Mouse (Mus musculus) granulocyte monocyte progenitor cell, adult 5-6 weeks (primary cell): Measurements from ENCODE around the gene Dync1h1. TPM values are rescaled to one million over a fixed set of nuclear protein-coding genes. Genes with fewer than 3 reads are reported as not detected.

Experiments
- ATAC-seq: replicated peaks from 2 replicates; pipeline ENCODE4 v1.8.0; 2016; ENCODE audit warnings: mild to moderate bottlenecking, moderate TSS enrichment, inconsistent platforms; ENCODE audit not compliant: poor library complexity, severe bottlenecking
- total RNA-seq, 2 experiments: library from RNA; stranded (forward) in 1 of 2; stranded (reverse) in 1 of 2; fragments of 200-712, 200-1000 nt in 1 of 2; fragments of >200 nt in 1 of 2; fragmentation: Nextera tagmentation in 1 of 2; gene quantifications; 2 replicates each; pipeline ENCODE4 v1.2.3; 2014 to 2017

Dync1h1 gene
- total RNA-seq, 2 experiments from 2014 or later, result 67.0 to 161 TPM

DNA sequence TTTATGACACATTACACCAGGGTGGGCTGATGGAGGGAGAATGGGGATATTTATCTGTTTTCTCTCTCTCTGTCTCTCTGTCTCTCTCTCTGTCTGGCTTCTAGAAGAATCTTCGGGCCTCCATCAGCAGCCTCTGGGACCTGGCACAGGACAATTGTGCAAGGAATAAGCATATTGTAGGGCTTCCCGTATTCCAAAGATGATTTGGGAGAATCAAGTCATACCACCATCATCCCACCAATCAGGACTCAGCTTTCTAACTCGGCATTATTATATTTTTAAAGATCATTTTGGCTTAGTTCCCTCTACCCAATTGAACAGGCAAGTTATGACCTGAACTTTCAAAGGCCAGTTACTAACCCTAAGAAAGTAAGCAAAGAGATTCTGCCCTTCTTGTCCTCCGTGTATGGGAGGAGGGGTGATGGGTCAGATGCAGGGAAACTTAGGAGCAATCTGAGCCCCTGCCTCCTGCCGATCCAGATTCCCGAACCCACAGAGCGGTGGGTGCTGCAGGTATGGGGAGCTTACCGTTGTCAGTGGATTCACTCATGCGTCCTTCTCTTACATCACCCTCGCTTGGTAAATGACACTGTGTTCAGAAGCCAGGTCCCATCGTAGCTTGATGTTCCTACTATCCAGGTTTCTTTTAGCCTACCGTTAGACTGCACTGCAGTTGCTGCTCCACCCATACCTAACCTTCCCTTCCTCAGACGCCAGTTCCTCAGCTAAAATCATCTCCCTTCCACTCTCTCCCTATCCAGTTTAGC, 844 bp upstream of the Dync1h1 start:
- ATAC-seq, result no peak

DNA sequence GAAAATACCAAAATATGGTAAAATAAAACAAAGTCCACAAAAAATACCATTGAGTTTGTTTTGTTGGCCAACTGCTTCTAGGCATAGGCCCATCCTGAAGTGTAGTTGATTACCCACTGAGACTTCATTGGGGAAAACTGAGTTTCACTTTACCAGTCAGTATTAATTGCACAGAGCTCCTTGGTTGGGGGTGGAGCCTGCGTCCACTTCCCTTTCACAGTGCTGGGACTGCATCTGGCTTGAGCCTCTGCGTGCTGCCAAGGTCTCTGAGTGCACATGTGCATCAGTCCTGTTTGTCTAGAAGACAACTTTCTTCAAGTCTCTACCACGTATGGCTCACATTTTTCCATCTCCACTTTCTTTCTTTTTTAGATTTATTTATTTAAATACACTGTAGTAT, 4.9 kb downstream of the Dync1h1 start:
- peak; percentile 62 for ATAC-seq

GRCm38 (mm10) chr12:110606676-110607075, 5.4 kb downstream of the Dync1h1 start:
- ATAC-seq, result no peak

GRCm38 (mm10) chr12:110608460-110609152, 7.4 kb downstream of the Dync1h1 start:
- peak; percentile 89 for ATAC-seq

- no peak for ATAC-seq
Measured at GRCm38 (mm10) chr12:110609153-110609497, 7.9 kb downstream of the Dync1h1 start.

GRCm38 (mm10) chr12:110610713-110611112, 9.5 kb downstream of the Dync1h1 start:
- no peak for ATAC-seq

- no peak for ATAC-seq
Measured at GRCm38 (mm10) chr12:110630056-110630455, 28.8 kb downstream of the Dync1h1 start.

- ATAC-seq, result no peak
Measured at GRCm38 (mm10) chr12:110636293-110636692, 35.0 kb downstream of the Dync1h1 start.

DNA sequence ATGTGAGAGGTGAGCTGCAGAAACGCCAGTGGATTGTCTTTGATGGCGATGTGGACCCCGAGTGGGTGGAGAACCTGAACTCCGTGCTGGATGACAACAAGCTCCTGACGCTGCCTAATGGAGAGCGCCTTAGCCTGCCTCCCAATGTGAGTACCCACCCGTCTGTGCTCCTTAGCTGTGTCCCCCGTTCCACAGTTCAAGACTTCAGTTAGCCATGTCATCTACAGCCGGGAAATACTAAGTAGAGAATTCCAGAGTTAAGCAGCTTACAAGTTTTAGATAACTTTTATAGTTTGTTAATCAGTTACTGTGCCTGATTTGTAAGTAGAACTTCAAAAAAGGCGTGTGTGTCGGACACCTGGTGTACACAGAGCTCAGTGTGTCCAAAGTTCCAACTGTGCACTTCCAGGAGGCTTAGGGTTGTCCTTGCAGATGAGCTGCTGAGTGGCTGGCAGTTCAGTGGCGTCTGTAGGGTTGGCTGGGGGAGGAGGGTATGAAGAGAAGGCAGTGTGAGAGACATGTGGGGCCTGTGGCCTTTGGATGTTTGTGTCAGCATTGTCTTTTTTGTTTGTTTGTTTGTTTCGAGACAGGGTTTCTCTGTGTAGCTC, 36.4 kb downstream of the Dync1h1 start:
- ATAC-seq, result no peak

DNA sequence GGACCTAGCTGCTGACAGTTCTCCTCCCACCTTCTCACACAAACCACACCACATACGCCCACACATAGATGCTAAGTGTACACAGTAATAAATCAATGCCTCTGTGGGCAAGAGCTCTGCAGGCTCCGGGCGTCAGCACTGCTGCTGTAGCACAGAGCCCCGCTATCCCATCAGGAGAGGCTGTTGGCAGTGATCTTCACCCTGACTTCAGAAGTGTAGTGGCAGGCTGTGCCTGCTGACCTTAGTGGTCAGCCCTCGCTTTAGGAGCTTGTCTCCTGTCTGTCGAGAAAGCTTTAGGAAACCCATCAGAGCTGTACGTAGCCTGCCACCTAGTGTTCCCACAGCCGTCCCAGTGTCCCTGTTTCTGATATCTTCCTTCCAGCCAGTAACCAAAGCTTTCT, 49.0 kb downstream of the Dync1h1 start:
- ATAC-seq, result no peak

GRCm38 (mm10) chr12:110651464-110651863, 50.2 kb downstream of the Dync1h1 start:
- no peak for ATAC-seq

- no peak for ATAC-seq
Measured at GRCm38 (mm10) chr12:110661746-110662145, 60.5 kb downstream of the Dync1h1 start.

DNA sequence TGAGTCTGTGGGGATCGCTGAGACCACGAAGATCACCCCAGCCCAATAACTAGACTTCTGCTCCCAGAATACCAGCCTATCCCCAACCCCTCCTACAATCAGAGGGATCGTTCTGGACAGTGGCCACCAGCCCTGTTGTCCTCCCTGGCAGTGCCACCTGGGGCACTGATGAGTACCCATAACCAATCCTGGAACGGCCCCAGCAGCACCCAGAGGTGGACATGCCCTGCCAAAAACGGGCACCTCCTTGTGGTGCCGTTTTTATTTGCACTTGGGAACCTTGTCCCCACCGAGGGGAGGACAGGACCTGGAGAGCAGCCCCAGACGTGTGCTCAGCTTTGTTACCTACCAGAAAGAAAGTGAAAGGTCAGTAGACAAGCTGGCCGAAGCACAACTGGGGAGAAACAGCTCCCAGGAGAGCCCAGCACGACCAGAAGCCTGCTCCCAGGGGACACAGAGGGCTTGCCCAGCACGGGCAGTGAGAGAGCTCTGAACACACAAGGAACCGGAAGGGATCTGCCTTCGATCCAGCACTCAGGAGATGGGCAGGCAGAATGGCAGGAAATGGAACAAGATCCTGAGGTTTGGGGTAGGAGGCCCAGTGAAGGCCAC, 66.3 kb downstream of the Dync1h1 start:
- ATAC-seq, result no peak

- peak; percentile 46 for ATAC-seq
Measured at GRCm38 (mm10) chr12:110674243-110674642, 73.0 kb downstream of the Dync1h1 start.

DNA sequence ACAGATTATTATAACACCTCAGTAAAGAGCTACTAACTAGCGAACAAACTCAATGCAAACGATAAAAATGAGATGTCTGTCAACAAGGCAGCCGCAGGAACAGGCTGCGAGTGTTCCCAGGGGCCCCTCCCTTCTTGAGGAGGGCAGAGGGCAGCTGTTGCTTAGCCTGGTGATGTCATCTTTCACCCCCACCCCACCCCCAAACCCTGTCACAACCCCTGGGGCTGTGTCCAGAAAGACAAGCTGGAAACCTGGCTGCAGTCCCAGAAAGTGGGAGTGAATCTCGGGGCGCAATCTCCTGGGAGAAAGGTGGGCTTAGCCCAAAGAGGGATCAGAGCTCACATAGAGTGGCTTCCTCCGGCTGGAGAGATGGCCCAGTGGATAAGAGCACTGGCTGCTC, 79.9 kb downstream of the Dync1h1 start:
- no peak for ATAC-seq

DNA sequence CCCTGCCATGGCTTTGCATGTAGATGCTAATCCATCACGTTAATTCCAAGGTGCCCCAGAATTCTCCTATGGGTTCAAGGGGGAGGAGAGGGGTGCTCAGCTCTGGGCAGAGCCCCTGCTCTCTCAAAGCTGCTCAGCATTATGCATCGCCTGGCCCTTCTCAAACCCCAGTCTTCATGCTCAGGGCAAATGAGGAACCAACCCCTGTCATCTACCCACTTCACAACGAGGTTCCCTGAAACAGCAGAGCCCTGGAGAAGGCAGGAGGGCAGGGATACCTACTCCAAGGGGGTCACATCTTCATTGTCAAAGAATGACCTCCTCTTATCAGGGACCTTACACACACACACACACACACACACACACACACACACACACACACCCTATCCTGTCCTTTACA, 80.6 kb downstream of the Dync1h1 start:
- peak; percentile 50 for ATAC-seq

DNA sequence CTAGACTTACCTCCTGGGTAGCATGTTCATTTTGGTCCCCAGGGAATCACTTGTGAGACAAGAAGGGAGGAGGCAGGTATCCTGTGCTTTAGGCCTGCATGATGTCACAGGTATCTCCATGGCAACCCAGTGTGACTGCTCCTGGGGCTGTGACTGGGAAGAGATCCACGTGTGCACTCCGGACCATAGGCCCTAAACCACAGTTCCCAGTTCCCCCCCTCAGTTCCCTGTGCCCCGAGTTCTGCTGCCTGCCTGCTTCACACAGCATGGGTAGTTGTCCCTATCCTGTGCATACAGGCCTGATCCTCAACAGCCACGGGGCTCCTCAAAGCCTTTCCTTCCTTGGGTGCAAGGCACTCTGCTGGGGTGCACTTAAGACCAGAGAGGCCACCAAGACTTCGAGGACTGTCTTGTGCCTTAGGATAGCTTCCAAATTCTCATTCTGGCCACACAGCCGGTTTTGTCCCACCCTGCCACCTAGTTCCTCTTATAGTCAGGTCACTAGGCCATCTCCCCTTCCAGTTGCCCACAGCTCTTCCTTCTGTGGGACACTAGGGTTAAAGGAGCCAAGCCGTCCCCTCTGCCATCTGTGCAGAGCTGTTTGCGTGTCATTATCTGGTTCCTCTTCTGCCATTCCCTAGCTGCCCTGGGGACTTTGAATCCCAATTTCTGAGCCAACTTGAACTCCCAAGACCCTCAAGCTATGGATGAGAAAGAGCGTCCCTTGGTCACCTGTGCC, 81.5 kb downstream of the Dync1h1 start, which contains the start of gene 1700001K19Rik:
1700001K19Rik (minus strand) TSS at position 59 of the 739 bp plus-strand sequence.
- peak; percentile 68 for ATAC-seq

- no peak for ATAC-seq
Measured at GRCm38 (mm10) chr12:110683580-110683979, 82.3 kb downstream of the Dync1h1 start.

DNA sequence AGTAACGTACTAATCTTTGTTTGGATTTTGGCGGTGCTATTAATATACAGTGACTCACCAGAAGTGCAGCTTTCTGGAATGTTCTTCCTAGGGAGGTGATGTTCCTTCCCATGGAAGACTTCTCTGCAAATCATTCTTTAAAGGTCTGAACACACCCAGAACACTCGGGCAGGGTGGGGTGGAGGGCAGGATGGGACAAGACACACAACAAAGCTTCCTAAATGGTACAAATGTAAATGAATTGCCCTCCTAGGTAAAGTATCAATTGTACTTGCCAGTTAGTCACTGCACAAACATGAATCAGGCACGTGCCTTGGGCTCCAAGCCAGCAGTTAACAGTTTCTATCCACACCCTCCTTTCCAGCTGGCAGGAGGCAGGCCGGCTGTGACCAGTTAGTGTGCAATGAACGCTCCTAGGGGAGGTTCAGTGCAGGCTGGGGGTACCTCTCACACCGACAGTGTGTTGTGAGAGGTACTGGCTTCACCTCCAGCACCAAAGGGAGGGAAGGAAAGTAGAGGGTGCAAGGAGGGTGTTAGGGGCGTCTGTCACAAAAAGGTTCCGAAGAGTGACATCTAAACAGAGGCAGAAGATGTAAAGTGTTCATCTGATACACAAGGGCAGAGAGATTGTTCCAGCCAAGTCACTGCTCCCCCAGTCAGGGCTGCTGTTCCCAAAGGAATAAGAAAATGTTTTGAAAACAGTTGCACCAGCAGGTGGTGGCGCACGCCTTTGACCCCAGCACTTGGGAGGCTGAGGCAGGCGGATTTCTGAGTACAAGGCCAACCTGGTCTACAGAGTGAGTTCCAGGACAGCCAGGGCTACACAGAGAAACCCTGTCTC, 86.9 kb downstream of the Dync1h1 start:
- no peak for ATAC-seq
